ENCODE assay signal across 8 mouse cellular contexts in the genomic region with DNA sequence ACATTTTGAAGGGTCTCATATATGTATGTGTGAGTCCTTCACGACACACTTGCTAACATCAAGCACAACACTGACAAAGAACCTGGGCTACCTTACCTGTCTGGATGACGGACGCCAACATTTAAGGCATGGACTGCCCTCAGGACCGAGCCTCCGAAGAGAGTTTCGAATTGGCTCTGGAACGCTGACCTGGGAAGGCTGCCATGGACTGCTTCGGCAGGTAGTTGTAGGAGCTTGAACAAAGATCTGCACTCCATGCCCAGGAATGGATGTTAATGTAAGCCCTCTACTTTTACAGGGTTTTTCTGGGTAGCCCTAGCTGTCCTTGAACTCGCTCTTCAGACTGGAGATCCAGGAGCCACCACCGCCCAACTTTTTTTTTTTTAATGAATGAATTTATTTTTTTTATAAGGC. TPM values are rescaled to one million over a fixed set of nuclear protein-coding genes. Genes with fewer than 3 reads are reported as not detected.
DNase-seq lines count a peak whose midpoint lies in the region; ATAC-seq and TF ChIP-seq lines count a peak whose summit lies in the region.

No protein-coding gene starts in this region.

- WGBS in hindbrain, embryonic 13.5 days: 3% methylated on average over 10 of the region's 10 CpGs
- WGBS in liver, postnatal 0 days (ENCODE audit: insufficient replicate concordance): 3% methylated on average over 10 of the region's 10 CpGs
- 3% methylated on average over 10 of the region's 10 CpGs for WGBS in stomach, embryonic 16.5 days

- TF ChIP-seq CTCF in liver, postnatal 0 days (IDR thresholded peaks at IDR 0.05; ENCODE audit: low read depth): no peak

- no peak overlapping the region for H3K27ac ChIP-seq in hindbrain, embryonic 13.5 days
- no peak overlapping the region for H3K27ac ChIP-seq in liver, postnatal 0 days (ENCODE audit: low read depth)
- no peak overlapping the region; the same call in 1 of the 2 replicates for H3K27ac ChIP-seq in stomach, embryonic 16.5 days (ENCODE audit: low read length)

- peak overlapping the region; percentile 59 for H3K4me2 ChIP-seq in hindbrain, embryonic 13.5 days
- H3K4me2 ChIP-seq in liver, postnatal 0 days (ENCODE audit: low read depth, low read length): peak overlapping the region; percentile 86
- peak overlapping the region; percentile 83 for H3K4me2 ChIP-seq in stomach, embryonic 16.5 days (ENCODE audit: low read depth, low read length)

- no peak for ATAC-seq in hindbrain, embryonic 13.5 days (ENCODE audit: low FRiP score)
- ATAC-seq in liver, postnatal 0 days: peak; percentile 10; the same call in 1 of the 2 replicates
- no peak for ATAC-seq in stomach, embryonic 16.5 days (ENCODE audit: insufficient read depth, low FRiP score)
- no peak for ATAC-seq in activated CD4-positive, CD25-positive, alpha-beta regulatory T cell, adult 4 months

- no peaks in the 10 kb centered on the region for H3K9me3 ChIP-seq in hindbrain, embryonic 13.5 days
- no peaks in the 10 kb centered on the region for H3K9me3 ChIP-seq in liver, postnatal 0 days (ENCODE audit: low read length)
- no peaks in the 10 kb centered on the region for H3K9me3 ChIP-seq in stomach, embryonic 16.5 days (replicated peaks; ENCODE audit: control insufficient read depth, low read length)

- H3K4me1 ChIP-seq in hindbrain, embryonic 13.5 days (replicated peaks): peaks cover 11% of the 10 kb centered on the region
- H3K4me1 ChIP-seq in liver, postnatal 0 days (ENCODE audit: insufficient read depth): 0 out of 2 replicates have a peak, but pooled peaks cover 15% of the 10 kb centered on the region
- H3K4me1 ChIP-seq in stomach, embryonic 16.5 days (ENCODE audit: control insufficient read depth, insufficient read depth, low read length): 0 out of 2 replicates have a peak, but pooled peaks cover 3% of the 10 kb centered on the region

- peak; percentile 13 for DNase-seq in ovary, postnatal 36 days (ENCODE audit: low spot score)
- DNase-seq in ovary, adult 18-20 months (ENCODE audit: low spot score): no peak
- DNase-seq in embryo, embryonic 10 days (ENCODE audit: low spot score): peak; percentile 67
- no peak for DNase-seq in liver, postnatal 0 days
- no peak for DNase-seq in left cerebral cortex, adult 18-20 months (ENCODE audit: low spot score in 2 of 2)

- H3K27me3 ChIP-seq in hindbrain, embryonic 13.5 days: peaks cover 5% of the 10 kb centered on the region; the same call in 1 of the 2 replicates
- no peaks in the 10 kb centered on the region for H3K27me3 ChIP-seq in liver, postnatal 0 days (ENCODE audit: insufficient read depth, low read length)
- H3K27me3 ChIP-seq in stomach, embryonic 16.5 days (ENCODE audit: control insufficient read depth, insufficient read depth, low read length): no peaks in the 10 kb centered on the region

- TF ChIP-seq EP300 in liver, postnatal 0 days (IDR thresholded peaks at IDR 0.05; ENCODE audit: low read depth): no peak

- no peaks in the 10 kb centered on the region for H3K36me3 ChIP-seq in hindbrain, embryonic 13.5 days
- H3K36me3 ChIP-seq in liver, postnatal 0 days (replicated peaks; ENCODE audit: insufficient read depth, low read length): no peaks in the 10 kb centered on the region
- H3K36me3 ChIP-seq in stomach, embryonic 16.5 days (ENCODE audit: control insufficient read depth, insufficient read depth, low read length): no peaks in the 10 kb centered on the region

- peak overlapping the region; percentile 40; the same call in 1 of the 2 replicates for H3K9ac ChIP-seq in hindbrain, embryonic 13.5 days
- H3K9ac ChIP-seq in liver, postnatal 0 days (replicated peaks): peak overlapping the region; percentile 55
- peak overlapping the region; percentile 67 for H3K9ac ChIP-seq in stomach, embryonic 16.5 days (ENCODE audit: low read length)

- peak overlapping the region; percentile 50 for H3K4me3 ChIP-seq in hindbrain, embryonic 13.5 days
- H3K4me3 ChIP-seq in liver, postnatal 0 days (ENCODE audit: low read depth, low read length): peak overlapping the region; percentile 50
- peak overlapping the region; percentile 62 for H3K4me3 ChIP-seq in stomach, embryonic 16.5 days (replicated peaks; ENCODE audit: low read length)

RNA-seq across cellular contexts. Expression of gene Trim27, which starts 44.0 kb away (rescaled TPM):
- 82.6 and 82.9 TPM in 2 replicates for polyA plus RNA-seq in hindbrain, embryonic 13.5 days (2015; fragmentation: Nextera tagmentation; extraction: Ambion mirVana)
- 36.5 and 36.7 TPM in 2 replicates for polyA plus RNA-seq in liver, postnatal 0 days (2015; fragmentation: Nextera tagmentation; extraction: Ambion mirVana)
- 84.2 and 84.3 TPM in 2 replicates for polyA plus RNA-seq in stomach, embryonic 16.5 days (2015; fragmentation: Nextera tagmentation; extraction: Ambion mirVana)
- 10 to 100 TPM; 38.6 to 38.8 TPM for total RNA-seq in left cerebral cortex, adult 18-20 months (2021)
- 10 to 100 TPM; 16.2 to 18.4 TPM for polyA plus RNA-seq in activated CD4-positive, CD25-positive, alpha-beta regulatory T cell, adult 4 months (2017; shearing (Covaris generic))

Comparison
In these comparisons a context has a peak if more than half of its experiments do, and no peak if none do; other contexts are left out.
1. DNase-seq: peak in ovary, postnatal 36 days (single experiment) and embryo, embryonic 10 days (single experiment); none in ovary, adult 18-20 months (single experiment), liver, postnatal 0 days (single experiment) and left cerebral cortex, adult 18-20 months (0 of 2).
2. Peak in every context shown above with its lines, with median percentiles within 50 percentile points of each other: H3K4me2 ChIP-seq, H3K4me3 ChIP-seq and H3K9ac ChIP-seq.